Mouse (Mus musculus) stomach, postnatal 0 days (tissue): Measurements from ENCODE around the gene Vmn1r208.
"Not testable (repeated sequence)": the region's sequence is repeated elsewhere in the genome, so short reads cannot be mapped to it uniquely, and the experiment has no call there.

Experiments used
- CTCF ChIP-seq: IDR thresholded peaks from 2 replicates; pipeline ENCODE4 v1.5.1; 2016; ENCODE audit warnings: antibody characterized with exemption, low read depth, mild to moderate bottlenecking, moderate library complexity
- EP300 ChIP-seq: optimal IDR thresholded peaks from 2 replicates; pipeline ENCODE3; 2016; ENCODE audit warnings: antibody characterized with exemption

DNA sequence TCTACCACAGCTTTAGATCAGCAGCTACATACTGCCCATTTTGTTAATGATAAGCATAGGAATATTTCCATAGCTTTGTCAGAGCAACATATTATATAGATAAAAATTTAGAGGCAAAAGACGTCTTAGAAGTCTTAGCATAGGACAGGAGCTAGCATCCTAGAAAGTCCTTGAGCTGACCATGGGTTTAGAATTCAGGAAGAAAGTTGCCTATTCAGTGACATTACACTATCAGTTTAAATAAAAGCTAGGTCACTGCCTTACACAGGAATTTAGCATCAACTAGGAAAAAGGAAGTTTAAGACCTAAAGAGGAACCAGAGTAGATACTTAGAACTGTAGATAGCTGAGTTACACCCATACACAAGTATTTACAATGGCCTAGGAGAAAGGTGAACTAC is 44.4 kb upstream of the Vmn1r208 start:
- TF ChIP-seq EP300, CTCF: not testable (repeated sequence)
